Mouse (Mus musculus): ENCODE data around the gene Apoc2.

Apoc2 gene

GRCm38 (mm10) chr7:19628192-19628535 lies 49.6 kb downstream of the Apoc2 start:
- DNase-seq = no peak

GRCm38 (mm10) chr7:19627721-19628120 lies 50.0 kb downstream of the Apoc2 start:
- DNase-seq = no peak

GRCm38 (mm10) chr7:19623433-19623832 lies 54.3 kb downstream of the Apoc2 start:
- no peak for DNase-seq

GRCm38 (mm10) chr7:19622241-19622640 lies 55.5 kb downstream of the Apoc2 start:
- DNase-seq = no peak
